In genomic region chr11:51442599-51442998, GRCm38 (mm10) we compare ENCODE assay signal across 20 mouse cellular contexts.
"Had no signal": no experiment of that assay in that cellular context is flagged by ENCODE, and none has a peak within 500 bp of the region (broad histone marks: within the 10 kb centered on the region; RNA-seq: fewer than 3 reads in every experiment).

No protein-coding gene starts in this region.

- H3K4me1 ChIP-seq: megakaryocyte, embryonic 14.5 days; midbrain, embryonic 12.5 days; midbrain, embryonic 15.5 days; neural tube, embryonic 13.5 days had no signal

- H3K4me3 ChIP-seq: lung, embryonic 15.5 days; megakaryocyte, embryonic 14.5 days; midbrain, embryonic 10.5 days; midbrain, embryonic 12.5 days; midbrain, embryonic 15.5 days; neural tube, embryonic 13.5 days; neural tube, embryonic 15.5 days had no signal

- H3K9me3 ChIP-seq: lung, embryonic 15.5 days; megakaryocyte, embryonic 14.5 days; midbrain, embryonic 10.5 days; midbrain, embryonic 12.5 days; midbrain, embryonic 15.5 days; neural tube, embryonic 13.5 days; neural tube, embryonic 15.5 days had no signal

- H3K9ac ChIP-seq: lung, embryonic 15.5 days; midbrain, embryonic 12.5 days; midbrain, embryonic 15.5 days; neural tube, embryonic 13.5 days; neural tube, embryonic 15.5 days had no signal

- H3K36me3 ChIP-seq: lung, embryonic 15.5 days; midbrain, embryonic 10.5 days; midbrain, embryonic 12.5 days; midbrain, embryonic 15.5 days; neural tube, embryonic 13.5 days; neural tube, embryonic 15.5 days had no signal

- DNase-seq: lung, adult 2 months; lung, postnatal 14 days; lung, postnatal 36 days; retina, postnatal 1 day; right cerebral cortex, adult 18-20 months; right cerebral cortex, postnatal 25 days; right cerebral cortex, postnatal 4 days; spleen, adult 18-20 months; thymus, adult 18-20 months; thymus, postnatal 14 days; thymus, postnatal 36 days had no signal

- H3K27me3 ChIP-seq: lung, embryonic 15.5 days; megakaryocyte, embryonic 14.5 days; midbrain, embryonic 12.5 days; midbrain, embryonic 15.5 days; neural tube, embryonic 13.5 days; neural tube, embryonic 15.5 days had no signal

- H3K4me2 ChIP-seq: lung, embryonic 15.5 days; midbrain, embryonic 12.5 days; midbrain, embryonic 15.5 days; neural tube, embryonic 13.5 days; neural tube, embryonic 15.5 days had no signal

- H3K27ac ChIP-seq: lung, embryonic 15.5 days; macrophage; midbrain, embryonic 10.5 days; midbrain, embryonic 12.5 days; midbrain, embryonic 15.5 days; neural tube, embryonic 13.5 days; neural tube, embryonic 15.5 days had no signal

- ATAC-seq: lung, postnatal 0 days; midbrain, embryonic 15.5 days had no signal
